Mouse (Mus musculus) limb, embryonic 14.5 days (tissue): Measurements from ENCODE around the gene Cabp4. TPM values are rescaled to one million over a fixed set of nuclear protein-coding genes. Genes with fewer than 3 reads are reported as not detected.
A peak's percentile ranks its signal among the peaks of the same experiment; 100 is the strongest.

Experiments used
- ATAC-seq: fragments of 200-750 bp; cut with Nextera tagmentation; 2 replicates; pipeline ENCODE4 v1.8.0; 2017; ENCODE audit warnings: low read depth, moderate number of reproducible peaks, moderate TSS enrichment; ENCODE audit not compliant: low FRiP score
- DNase-seq: peaks from one replicate; pipeline ENCODE4 v3.0.0-alpha.2; 2015; ENCODE audit warnings: low spot score
- H3K27ac ChIP-seq: fragments of 300-500 bp; sonication (generic); replicated peaks from 2 replicates; pipeline ENCODE4 v1.5.1; 2014; ENCODE audit warnings: low read depth, mild to moderate bottlenecking, low read length, moderate library complexity, mixed read lengths
- H3K27me3 ChIP-seq: fragments of 300-500 bp; sonication (generic); 2 replicates; pipeline ENCODE4 v1.6.1; 2014; ENCODE audit warnings: low read length, mixed read lengths; ENCODE audit not compliant: control insufficient read depth, insufficient read depth
- H3K36me3 ChIP-seq: fragments of 300-500 bp; sonication (generic); 2 replicates; pipeline ENCODE4 v1.6.1; 2014; ENCODE audit warnings: mild to moderate bottlenecking, low read length, moderate library complexity, mixed read lengths; ENCODE audit not compliant: control insufficient read depth, insufficient read depth
- H3K4me1 ChIP-seq: fragments of 300-500 bp; sonication (generic); 2 replicates; pipeline ENCODE4 v1.6.1; 2014; ENCODE audit warnings: antibody characterized with exemption, low read length, mixed read lengths; ENCODE audit not compliant: control insufficient read depth, insufficient read depth
- H3K4me2 ChIP-seq: fragments of 300-500 bp; sonication (generic); replicated peaks from 2 replicates; pipeline ENCODE4 v1.6.1; 2014; ENCODE audit warnings: low read depth, mild to moderate bottlenecking, low read length, moderate library complexity; ENCODE audit not compliant: severe bottlenecking
- H3K4me3 ChIP-seq: fragments of 300-500 bp; sonication (generic); replicated peaks from 2 replicates; pipeline ENCODE4 v1.5.1; 2014; ENCODE audit warnings: low read length
- H3K9ac ChIP-seq: fragments of 300-500 bp; sonication (generic); 2 replicates; pipeline ENCODE4 v1.6.1; 2014; ENCODE audit warnings: mild to moderate bottlenecking, low read depth, low read length, moderate library complexity; ENCODE audit not compliant: severe bottlenecking
- H3K9me3 ChIP-seq: fragments of 300-500 bp; sonication (generic); 2 replicates; pipeline ENCODE4 v1.6.1; 2016; ENCODE audit warnings: low read length; ENCODE audit not compliant: control insufficient read depth
- POLR2A ChIP-seq: fragments of 200-500 bp; IDR thresholded peaks from 2 replicates; pipeline ENCODE4 v1.8.0; 2012; ENCODE audit warnings: inconsistent platforms, mild to moderate bottlenecking, moderate library complexity, borderline replicate concordance; ENCODE audit not compliant: insufficient read depth, insufficient read length; ENCODE audit errors: extremely low read depth
- WGBS: fragments of 180-500 bp; shearing (Covaris S2); extraction: QIAGEN DNeasy Blood & Tissue Kit; methylation state at CpG from one replicate; pipeline ENCODE4 v1.1.7; 2014; 5-methylcytosine and 5-hydroxymethylcytosine counted together
- polyA plus RNA-seq, 2 experiments: library from polyadenylated mRNA; depleted of rRNA in 1 of 2; stranded (reverse) in 1 of 2; unstranded in 1 of 2; fragments of >200 nt; fragmentation: Nextera tagmentation in 1 of 2; extraction: Ambion mirVana in 1 of 2; gene quantifications; 2 replicates each; pipeline versions ENCODE4 v1.2.1 to v1.2.3; 2012 to 2014

Cabp4 gene
- polyA plus RNA-seq (2012; rRNA removed) (0.05 and 0.06 TPM in 2 replicates), polyA plus RNA-seq (2014; fragmentation: Nextera tagmentation; extraction: Ambion mirVana) (0.10 TPM in 2 replicates)

DNA sequence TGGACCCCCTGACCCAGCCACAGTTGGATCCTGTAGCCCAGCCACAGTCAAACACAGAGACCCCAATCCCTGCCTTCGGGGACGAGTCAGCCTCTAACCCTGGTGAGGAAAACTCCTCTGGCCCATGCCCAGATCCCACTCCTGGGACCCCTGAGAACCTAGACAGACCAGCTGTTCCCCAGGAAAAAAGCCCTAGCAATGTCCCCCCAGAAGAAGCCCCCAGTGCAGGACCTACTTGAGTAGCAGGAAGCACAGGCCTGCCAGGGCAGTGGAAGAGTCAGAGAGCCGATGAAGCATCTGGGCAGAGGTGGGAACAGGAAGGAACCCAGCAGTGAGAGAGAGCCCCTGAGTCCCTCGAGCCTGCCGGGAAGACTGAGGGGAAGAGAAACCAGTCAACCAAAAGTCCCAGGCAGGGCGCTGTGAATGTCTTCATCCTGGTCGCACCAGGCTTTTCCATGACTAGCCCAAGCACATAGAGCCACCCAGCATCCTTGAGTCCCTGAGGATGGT lies at the start of gene Cabp4:
Gene Cabp4, minus strand, starts transcription at position 275 of the 510 bp plus-strand sequence.
- no peaks in the 10 kb centered on the region for H3K27me3 ChIP-seq
- H3K4me2 ChIP-seq: no peak within 1 kb of the TSS
- peaks cover 3% of the 10 kb centered on the region; the same call in 1 of the 2 replicates for H3K4me1 ChIP-seq
- no peak for TF ChIP-seq POLR2A
- 63% methylated on average over 5 of the region's 7 CpGs for WGBS
- H3K9me3 ChIP-seq: no peaks in the 10 kb centered on the region
- H3K27ac ChIP-seq: no peak within 1 kb of the TSS
- ATAC-seq: no peak
- H3K36me3 ChIP-seq: no peaks in the 10 kb centered on the region
- H3K9ac ChIP-seq: no peak within 1 kb of the TSS
- no peak for DNase-seq
- no peak within 1 kb of the TSS for H3K4me3 ChIP-seq

DNA sequence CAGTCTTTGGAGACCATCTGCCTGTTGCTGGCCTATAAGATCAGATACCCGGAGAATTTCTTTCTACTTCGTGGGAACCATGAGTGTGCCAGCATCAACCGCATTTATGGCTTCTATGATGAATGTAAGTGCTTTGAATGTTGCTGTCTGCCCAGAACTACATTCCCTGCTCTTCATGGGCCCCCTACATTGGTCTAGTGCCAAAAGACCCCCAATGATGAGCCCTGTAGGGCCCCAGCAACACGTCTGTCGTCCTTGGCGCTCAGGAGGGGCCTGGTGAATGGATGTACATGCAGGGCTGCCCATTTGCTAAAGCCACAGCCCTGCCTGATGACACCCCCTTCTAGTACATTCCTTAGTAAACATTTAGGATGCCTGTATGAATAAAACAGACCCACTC lies 49.3 kb upstream of the Cabp4 start:
- DNase-seq (no peak), ATAC-seq (no peak)
- Histone ChIP-seq H3K36me3 (peaks cover 52% of the 10 kb centered on the region), H3K9ac (peak overlapping the region; percentile 97), H3K4me1 (peaks cover 15% of the 10 kb centered on the region), H3K4me2 (peak overlapping the region; percentile 87), H3K27me3 (no peaks in the 10 kb centered on the region), H3K27ac (no peak overlapping the region), H3K4me3 (peak overlapping the region; percentile 97), H3K9me3 (no peaks in the 10 kb centered on the region)
- TF ChIP-seq POLR2A: no peak
- WGBS: 61% methylated on average over 6 of the region's 6 CpGs

DNA sequence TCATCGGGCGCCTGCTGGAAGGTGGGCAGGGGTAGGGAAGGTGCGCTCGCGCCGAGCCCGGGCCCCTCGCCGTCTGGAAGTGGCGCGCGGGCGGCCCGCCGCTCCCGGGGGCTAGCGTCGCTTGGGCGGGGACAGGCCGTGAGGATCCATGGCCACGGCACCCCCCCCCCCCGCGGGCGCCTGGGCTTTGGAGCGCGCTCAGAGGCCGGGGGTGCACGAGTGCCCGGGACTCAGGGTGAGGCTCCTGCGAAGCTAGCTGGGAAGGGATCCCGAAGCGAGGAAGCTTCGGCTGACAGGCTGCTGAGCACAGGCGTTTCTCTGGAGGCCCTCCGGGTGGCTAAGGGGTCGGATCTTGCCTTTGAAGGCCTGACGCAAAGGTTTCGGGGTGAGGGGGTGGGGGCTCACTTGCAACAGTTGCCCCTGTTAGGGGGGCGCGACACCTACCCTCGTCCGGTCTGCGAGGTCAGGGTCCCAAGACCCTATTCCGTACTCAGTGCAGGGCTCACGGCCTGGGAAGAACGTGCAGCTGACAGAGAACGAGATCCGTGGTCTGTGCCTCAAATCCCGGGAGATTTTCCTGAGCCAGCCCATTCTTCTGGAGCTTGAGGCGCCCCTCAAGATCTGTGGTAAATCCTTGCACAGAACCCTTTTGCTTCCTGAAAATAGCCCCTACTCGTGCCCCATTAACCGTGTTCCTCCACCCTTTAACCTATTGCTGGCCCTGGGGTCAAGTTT lies 48.6 kb upstream of the Cabp4 start:
- TF ChIP-seq POLR2A: no peak
- Histone ChIP-seq H3K9ac (peak overlapping the region; percentile 97), H3K27ac (peak overlapping the region; percentile 93), H3K4me2 (peak overlapping the region; percentile 87), H3K36me3 (peaks cover 45% of the 10 kb centered on the region), H3K4me3 (peak overlapping the region; percentile 97), H3K27me3 (no peaks in the 10 kb centered on the region), H3K4me1 (peaks cover 15% of the 10 kb centered on the region), H3K9me3 (no peaks in the 10 kb centered on the region)
- under 1% methylated on average over 41 of the region's 52 CpGs for whole genome bisulfite sequencing
- DNase-seq (no peak), ATAC-seq (no peak; the same call in 1 of the 2 replicates)

DNA sequence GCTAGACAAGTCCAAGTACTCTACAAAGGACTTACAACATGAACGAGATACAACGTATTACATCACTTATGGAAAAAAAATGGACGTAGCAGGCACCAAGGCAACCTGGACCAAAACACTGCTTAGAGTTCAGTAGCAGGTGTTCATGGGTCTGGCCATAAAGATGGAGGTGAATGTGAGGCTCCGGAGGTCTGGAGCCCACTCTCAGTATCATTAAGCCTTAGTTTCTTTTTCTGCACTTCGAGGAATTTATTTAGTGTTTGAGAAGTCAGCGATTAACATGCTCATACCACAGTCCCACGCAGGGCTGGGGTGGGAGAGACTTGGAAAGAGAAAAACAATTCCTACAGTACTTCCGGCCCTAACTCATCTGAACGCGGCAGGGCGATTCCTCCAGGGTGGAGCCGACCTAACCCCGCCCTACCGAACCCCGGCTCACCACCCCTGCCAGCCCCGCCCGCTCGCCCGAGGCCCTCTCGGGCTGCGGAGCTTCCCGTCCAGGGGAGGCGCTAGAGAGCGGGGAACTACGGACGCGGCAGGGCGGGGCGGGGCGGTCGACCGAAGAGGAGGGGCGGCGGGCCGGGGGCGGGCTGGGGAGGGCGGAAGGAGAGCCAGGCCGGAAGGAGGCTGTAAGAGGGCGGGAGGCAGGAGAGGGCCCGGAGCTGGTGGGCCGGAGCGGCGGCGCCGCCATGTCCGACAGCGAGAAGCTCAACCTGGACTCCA lies 47.9 kb upstream of the Cabp4 start, which contains the start of gene Ppp1ca:
Gene Ppp1ca, plus strand, starts transcription at position 538 of the 723 bp plus-strand sequence.
- WGBS: 3% methylated on average over 35 of the region's 47 CpGs
- DNase-seq: peak; percentile 94
- ATAC-seq: peak; percentile 91
- Histone ChIP-seq H3K4me1 (peaks cover 15% of the 10 kb centered on the region), H3K4me2 (peak within 1 kb of the TSS; percentile 87), H3K9me3 (no peaks in the 10 kb centered on the region), H3K27me3 (no peaks in the 10 kb centered on the region), H3K9ac (peak within 1 kb of the TSS; percentile 97), H3K4me3 (peak within 1 kb of the TSS; percentile 97), H3K27ac (peak within 1 kb of the TSS; percentile 93), H3K36me3 (peaks cover 38% of the 10 kb centered on the region)
- peak; percentile 96 for TF ChIP-seq POLR2A

DNA sequence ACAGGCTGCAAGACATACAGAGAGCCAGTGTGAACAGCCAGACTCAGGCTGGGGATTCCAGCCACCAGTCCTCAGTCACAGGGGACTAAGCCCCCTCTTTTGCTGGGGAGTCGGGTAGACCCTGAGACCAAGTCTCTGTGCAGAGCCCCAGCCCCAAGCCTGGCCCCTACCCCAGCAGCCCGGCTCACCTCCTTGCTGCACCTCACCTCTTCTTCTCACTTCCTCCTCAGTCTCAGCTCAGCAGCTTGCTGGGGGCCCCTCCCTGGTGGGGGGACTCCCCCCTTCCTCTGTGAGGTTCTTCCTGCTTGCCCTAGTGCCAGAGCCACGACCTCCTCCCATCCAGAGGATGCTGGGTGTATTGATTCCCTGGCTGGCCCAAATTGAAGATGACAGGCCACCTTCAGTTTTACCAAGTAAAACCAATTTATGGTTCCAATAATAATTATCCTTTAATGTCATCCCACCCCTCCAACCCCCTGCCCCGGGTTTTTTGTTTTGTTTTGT lies 47.0 kb upstream of the Cabp4 start, which contains the start of gene Tbc1d10c:
Gene Tbc1d10c, minus strand, starts transcription at position 454 of the 504 bp plus-strand sequence.
- no peak for ATAC-seq
- 45% methylated on average over 4 of the region's 4 CpGs for WGBS
- Histone ChIP-seq H3K36me3 (peaks cover 29% of the 10 kb centered on the region), H3K4me1 (peaks cover 15% of the 10 kb centered on the region), H3K9me3 (no peaks in the 10 kb centered on the region), H3K9ac (peak within 1 kb of the TSS; percentile 97), H3K4me2 (peak within 1 kb of the TSS; percentile 87), H3K27me3 (no peaks in the 10 kb centered on the region), H3K27ac (peak within 1 kb of the TSS; percentile 93), H3K4me3 (peak within 1 kb of the TSS; percentile 97)
- DNase-seq: no peak
- TF ChIP-seq POLR2A: no peak
